Mouse (Mus musculus) urinary bladder, postnatal 14 days (tissue): ENCODE results near the gene 3110082I17Rik.

Experiments
- DNase-seq: peaks from one replicate; pipeline ENCODE4 v3.0.0; 2021; ENCODE audit warnings: low spot score

3110082I17Rik gene

DNA sequence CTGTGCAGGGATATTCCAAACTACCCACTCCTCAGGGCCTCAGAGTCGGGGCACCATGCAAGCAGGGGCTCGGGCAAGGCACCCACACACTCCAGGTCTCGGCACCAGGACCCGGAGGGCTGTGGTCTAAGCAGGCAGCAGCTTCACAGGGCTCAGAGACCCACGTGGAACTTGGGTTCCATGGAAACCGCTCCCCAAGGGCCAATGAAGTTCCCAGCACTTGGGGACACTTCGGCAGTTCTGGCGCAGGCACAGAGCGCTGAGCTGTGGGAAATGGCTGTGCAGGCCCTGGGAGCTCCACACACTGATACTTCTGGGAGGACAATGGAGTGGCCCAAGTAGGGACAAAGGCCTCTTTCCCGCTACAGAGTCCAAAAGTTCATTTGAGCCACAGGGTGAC is 7.3 kb downstream of the 3110082I17Rik start:
- DNase-seq = no peak

DNA sequence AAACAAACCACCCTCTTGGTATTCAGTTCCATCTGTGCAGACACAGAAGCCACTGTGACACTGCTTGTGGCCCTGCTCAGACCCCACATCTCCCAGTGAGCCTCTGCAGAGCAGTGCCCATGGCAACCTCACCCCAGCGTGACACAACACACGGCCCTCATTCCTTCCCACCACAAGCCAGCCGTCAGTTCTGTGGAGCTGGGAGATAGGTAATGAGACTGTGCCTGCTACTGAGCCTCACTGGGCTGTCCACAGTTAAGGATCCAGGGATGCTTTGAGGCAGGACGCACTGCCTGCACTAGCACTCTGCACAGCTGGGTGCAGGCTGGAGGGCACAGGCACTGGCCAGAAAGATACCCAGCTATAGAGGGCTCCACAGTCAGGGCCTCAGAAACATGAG is 10.4 kb downstream of the 3110082I17Rik start:
- no peak for DNase-seq

DNA sequence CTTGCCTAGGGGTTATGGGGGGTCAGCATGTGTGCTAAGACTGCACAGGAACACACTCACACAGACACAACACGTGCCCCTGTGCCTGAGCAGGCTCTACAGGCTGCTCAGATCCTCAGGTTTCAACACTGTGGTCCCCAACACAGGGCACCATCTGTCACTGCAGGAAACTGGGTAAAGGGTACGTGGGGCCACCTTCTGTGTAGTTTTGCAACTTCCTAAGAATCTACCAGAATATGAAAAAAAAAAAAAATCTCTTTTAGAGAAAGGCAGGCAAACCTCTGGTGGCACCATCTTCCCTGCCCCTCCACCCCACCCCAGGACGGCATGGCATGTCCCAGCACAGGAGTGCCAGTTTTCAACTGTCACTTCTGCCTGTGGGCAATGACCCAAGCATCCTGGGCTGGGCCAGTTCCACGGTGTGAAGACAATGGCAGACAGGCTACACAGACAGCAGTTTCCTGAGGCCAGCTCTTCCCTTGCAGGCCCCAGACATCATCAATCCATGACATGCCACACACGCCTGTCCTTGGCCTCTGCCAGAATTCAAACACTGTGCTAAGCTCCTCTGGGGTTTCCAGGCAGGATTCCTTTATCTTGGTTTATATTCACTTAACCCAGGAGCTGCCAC is 11.1 kb downstream of the 3110082I17Rik start:
- no peak for DNase-seq

DNA sequence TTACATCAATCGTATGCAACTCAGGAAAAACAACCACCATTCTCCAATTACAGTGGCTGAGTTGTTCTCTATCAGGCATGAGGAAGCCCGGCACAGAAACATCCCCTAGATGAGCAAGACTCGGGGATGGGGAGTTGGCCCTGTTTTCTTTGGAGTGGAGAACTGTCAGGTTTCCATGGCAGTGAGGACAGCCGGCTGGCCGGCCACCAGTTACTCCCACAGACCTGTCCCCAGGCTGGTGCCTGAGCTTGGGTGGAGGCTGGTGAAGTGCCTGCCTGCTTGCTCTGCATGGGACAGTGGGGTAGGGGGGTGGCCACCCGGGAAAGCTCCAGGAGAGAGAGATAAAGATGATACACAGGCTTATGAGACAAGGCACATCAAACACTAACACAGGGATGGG is 12.3 kb downstream of the 3110082I17Rik start:
- DNase-seq = no peak

DNA sequence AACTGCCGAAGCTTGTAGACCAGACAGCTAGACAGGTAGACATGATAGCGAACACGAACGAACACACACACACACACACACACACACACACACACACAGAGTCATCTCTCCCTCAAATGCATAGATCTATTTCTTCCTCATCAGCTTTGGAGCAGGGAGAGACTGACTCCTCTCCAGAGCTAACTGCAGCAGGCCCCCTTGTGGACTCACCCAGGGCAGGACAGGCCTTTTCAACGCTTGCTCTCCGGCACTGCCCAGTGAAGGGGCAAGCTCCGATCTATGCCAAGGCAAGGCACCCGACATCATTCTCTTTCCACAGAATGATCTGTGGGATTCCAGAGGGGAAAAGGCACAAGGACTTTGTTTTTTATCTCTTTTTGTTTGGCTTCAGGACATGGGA is 15.1 kb downstream of the 3110082I17Rik start:
- peak; percentile 28 for DNase-seq

DNA sequence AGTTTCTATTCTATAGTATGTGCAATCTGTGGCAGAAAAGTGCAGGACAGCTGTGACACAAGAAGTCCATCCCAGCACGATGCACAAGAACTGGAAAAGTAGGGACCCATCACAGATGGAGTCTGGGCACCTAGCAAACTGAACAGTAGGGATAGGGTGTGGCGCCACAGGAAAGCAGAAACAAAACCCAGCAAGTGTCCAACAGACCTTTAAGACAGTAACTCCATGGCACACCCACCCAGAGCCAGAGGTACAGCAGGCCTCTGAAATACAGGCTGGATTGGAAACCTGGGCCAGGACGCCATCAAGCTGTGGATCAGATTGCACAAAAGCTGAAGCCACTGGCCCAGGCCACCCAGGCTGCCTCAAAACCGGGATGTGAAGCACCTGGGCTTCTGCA is 17.4 kb downstream of the 3110082I17Rik start:
- DNase-seq = no peak

DNA sequence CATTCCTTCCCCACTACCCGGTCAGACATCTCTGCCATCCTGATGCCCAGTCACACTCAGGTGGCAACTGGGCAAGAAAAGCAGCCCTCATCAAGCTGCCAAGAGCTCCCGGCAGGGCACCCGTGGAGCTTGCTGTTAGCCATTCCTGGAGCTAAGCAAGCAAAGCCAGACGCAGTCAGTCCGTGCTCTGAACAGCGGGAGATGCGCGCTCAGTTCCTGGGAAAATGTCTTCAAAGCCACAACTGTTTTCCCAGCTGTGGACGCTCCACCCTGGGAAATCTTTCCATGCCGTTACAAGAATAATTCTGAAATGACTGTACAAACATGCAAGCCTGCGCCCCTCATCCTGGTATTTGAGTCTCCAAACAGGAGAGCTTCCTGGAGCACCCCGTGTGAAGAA is 17.9 kb downstream of the 3110082I17Rik start:
- no peak for DNase-seq

DNA sequence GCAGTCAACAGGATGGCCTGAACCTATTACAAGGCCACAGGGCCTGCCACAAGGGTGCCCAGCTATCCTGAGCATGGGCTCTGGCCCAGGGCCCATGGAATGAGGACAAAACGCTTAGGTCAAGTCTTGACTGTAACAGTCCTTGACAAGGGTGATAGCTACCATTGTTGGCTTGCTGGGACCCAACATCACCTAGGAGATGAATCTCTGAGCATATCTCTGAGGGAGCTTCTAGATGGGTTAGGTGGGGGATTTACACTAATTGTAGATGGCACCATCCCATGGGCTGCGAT is 18.7 kb downstream of the 3110082I17Rik start:
- no peak for DNase-seq

DNA sequence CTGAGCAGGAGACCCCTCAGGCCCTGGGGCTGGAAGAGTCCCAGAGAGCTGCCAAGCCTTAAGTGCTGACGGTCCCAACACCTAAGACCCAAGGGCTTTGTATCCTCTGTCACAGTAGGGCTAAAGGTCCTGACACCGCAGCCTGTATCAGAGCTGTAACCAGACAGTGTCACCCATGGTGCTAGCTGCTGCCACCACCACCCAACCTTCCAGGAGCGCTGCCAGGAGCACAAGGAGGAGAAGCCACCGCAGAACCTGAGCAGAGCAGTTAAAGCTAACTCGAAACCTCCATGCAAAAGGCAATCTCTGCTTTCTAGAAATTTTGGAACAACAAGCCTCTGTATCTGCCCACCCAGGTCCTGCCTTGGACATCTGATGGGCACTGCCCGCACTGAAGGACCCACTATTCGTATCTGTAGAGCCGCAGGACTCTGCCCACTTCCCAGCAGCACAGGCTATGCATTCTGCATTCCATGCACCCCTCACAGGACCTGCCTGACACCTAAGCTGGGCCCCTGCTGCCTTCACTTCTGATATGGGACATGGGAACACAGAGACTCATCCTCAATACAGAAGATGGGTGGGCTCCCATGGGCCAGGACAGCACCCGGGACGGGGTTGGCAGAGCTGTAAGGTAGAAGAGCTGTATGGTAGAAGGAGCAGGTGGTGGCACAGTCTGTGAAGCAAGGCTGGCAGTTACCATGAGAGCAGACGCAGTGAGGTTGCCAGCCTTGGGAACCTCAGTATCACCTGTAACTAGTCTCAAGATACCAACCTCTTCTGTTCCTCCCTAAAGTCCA is 19.2 kb downstream of the 3110082I17Rik start:
- no peak for DNase-seq

DNA sequence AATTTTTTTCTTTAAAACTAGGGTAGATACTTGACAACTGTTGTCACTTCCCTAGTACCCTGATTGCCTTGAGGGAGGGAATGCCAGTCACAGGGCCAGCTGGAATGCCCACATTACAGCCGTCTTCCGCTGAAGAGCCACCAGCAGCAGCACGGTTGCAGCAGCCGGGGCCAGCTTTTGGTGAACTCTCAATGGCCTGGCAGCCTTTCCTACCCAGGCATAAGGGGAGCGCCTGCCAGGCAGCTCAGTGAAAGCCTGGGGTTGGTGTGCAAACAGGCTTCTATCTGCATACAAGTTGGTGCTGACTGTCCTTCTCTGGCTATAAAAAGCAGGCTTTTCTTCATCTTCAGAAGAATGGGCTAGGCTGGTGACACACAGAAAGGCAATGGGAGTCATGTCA is 19.9 kb downstream of the 3110082I17Rik start:
- no peak for DNase-seq

DNA sequence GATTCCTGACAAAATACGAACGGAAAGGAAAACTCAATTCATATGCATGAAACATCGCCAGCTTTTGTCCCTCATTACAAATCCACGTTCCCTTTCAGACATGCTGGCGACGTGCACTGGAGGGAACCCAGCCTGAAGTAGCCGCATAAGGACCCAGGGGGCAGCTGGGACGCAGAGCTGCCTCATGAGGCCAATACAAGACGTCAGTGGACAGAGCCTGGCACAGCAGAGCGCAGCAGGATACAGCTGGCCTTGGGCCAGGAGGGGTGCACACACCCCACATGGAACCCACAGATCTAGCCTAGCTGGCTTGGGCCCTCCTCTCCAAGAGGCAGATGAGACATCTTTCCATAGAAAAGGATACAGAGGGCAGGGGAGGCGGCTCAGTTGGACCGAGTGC is 21.9 kb downstream of the 3110082I17Rik start:
- no peak for DNase-seq

DNA sequence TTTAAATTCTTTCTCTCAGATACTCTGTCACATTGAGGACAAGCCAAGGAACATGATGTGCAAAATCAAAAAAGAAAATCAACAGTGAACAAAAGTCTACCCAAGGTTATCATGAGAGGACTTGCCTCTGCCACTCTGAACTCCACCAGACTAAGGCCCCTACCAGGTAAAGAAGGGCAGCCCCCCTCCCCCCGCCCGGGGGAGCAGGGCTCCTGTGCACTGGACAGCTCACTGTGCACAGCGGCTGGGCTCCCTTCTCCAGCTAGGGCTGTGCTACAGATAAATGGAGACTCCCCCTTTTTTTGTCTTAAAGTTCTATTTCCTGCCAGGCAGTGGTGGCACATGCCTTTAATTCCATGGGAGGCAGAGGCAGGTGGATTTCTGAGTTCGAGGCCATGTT is 22.6 kb downstream of the 3110082I17Rik start:
- no peak for DNase-seq

DNA sequence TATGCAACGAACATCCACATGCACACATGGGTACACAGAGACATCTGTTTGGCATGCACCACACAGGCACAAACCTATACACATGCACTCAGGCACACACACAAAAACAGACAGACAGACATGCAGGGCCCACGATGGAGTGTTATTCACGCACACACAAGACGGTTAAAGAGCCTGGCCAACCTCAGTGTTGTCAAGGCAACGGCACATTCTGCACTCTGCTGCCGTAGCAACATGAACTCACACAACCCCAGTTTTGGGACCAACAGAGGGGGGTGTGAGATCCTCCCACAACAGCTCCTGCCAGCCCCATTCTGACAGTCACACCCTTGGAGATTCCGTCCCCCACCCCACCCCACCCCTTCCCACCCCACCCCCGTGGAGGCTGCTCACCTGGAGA is 25.4 kb downstream of the 3110082I17Rik start:
- no peak for DNase-seq

DNA sequence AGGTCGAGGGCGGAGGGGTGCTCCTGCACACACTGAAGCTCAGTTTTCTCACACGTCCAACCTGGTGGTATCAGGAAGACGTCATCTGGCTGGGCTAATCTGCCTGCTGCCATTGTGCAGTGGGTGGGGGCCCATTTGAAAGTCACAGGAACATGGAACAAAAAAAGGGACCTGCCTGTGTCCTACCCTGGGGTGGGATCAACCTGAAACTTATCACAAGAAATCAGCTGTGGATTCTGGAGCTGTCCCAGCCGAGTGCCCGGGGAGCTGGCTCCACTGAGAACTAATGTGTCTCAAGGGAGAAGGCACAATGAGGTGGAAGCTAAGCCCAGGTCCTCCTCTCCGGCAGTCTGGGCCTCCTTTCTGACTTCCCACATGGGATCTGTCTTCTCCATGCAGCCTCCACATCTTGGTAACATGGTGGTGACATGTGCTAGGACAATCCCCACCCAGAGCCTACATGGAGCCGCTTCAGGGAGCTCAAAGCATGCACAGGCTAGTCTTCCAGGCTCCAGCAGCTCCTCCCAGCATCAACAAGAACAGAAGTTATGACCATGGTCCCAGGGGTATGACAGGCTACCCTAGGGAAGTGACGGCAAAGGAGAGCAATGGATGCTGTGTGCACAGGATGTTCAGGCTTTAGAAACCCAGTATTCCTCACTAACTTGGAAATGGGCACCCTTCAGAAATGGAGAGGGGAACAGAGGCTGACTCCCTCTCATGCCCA is 26.3 kb downstream of the 3110082I17Rik start:
- no peak for DNase-seq

DNA sequence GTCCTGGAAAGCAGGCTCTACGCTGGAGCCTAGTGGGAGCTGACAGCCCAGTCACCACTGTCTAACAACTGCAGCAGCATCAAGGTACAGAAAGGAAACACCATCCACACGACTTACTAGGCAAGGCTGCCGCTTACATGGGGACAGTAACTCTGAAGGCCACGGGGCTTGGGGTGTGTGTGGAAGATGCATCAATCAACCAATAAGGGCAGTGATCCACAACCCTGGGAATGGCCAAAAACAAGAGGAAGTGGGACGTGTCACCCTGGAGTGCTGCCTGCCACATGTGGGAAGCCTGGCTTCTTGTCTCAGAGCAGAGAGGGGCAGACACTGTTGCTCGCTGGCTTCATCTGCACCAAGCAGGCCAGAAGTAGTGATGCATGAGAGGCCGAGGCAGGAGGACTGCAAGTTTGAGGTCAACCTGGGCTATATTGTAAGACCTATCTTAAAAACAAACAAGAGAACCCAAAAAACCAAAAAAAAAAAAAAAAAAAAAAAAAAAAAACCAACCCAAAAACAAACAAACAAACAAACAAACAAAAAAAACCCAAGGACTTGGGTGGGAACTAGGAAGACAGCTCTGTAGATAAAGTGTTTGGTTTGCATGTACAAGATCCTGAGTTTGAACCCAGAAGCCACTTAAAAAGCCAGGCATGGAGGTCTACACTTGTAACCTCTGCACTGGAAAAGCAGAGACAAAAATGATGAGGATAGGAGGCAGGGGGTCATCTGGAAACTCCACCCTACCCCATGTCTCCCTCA is 27.4 kb downstream of the 3110082I17Rik start:
- no peak for DNase-seq

DNA sequence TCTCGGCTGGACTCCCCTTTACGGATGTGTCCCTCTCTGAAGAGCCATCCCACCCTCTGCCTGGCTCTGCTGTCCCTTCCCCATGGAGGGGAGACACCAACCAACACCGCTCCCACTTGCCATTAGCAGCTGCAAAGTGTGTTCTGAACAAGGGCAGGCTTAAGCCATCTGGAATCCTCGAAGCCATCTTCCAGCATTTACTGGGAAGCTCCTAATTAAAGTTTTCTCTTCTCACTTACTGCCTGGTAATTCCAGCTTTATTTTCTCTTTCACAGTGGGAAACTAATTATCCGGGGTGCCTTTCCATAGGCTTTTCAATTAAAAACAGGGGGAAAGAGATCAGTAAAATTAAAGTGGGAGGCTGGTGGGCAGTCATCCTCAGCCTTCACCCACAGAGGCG is 28.0 kb downstream of the 3110082I17Rik start:
- DNase-seq = no peak

DNA sequence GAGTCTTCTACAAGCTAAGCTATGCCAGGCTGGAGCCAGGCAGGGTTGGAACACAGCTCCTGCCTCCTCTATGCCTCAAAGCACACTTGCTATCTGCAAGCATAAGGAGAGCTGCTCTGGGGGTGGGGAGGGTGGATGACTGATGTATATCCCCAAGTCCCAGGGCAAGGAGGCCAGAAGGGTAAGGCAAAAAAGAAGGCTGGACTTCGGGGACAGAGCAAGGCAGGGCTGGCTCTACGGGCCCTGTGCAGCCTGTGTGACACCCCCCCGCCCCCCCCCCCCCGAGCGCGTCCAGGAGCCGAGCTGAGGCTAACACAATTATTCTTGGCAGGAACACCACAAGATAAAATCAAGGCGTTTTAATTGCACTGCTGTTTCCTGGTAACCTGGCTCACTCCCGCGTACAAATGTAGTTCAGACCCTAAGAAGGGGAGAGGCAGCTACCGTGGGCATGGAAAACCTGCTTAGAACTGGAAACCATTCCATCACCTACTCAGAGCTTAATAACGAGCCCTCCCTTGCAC is 30.4 kb downstream of the 3110082I17Rik start:
- DNase-seq = no peak

DNA sequence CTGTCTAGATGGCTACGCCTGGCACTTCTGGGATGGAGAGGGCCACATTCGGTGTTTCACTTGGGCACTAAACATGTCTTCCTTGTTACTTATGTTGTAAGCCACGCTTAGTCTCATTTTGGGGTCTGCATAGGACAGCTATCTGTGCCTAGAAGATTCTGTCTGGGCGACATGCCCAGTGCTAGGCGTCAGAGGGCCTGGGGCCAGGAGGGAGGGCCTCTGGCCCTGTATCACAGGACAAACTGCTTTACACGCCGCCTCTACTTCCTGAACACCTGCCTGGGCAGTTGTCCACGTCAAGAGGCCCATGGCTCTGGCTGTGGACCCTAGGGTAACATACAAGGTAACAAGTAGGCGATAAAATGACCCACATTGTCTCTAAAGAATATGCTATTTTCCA is 32.3 kb downstream of the 3110082I17Rik start:
- no peak for DNase-seq

DNA sequence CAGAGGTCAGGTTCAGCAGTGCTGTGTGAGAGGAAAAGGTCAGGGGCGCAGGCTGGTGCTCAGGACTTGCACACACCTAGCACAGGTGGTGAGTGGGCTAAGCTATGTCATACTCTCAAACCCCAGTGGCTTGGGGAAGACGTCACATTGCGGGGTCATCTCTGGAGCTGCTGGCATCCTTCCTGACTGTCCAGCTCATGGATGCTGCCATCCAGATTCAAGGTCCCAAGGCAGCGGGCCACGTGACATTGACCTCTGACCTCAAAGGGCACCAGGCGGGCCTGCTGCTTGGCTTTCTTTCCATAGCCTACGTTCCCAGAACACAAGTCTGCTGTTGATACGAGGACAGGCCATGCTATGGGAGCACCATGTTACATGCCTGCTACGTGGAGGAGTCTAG is 33.3 kb downstream of the 3110082I17Rik start:
- no peak for DNase-seq

DNA sequence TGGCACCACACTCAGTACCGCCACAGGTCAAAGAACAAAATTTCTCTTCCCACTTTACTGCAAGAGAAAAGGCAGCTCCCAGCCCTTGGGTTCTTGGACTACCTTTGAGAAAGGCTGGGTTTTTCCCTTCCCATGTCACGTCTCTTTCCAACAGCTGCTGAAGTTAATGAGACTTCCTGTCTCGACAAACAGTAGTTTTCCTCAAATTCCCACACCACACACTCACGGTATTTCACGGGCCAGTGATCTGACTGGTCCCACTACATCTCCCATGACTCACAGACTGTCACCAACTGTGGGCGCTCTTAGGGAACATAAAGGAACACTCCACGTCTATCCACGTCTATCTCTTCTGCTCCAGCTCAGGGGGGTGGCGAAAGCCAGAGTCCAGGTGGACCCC is 35.1 kb downstream of the 3110082I17Rik start:
- DNase-seq = no peak

DNA sequence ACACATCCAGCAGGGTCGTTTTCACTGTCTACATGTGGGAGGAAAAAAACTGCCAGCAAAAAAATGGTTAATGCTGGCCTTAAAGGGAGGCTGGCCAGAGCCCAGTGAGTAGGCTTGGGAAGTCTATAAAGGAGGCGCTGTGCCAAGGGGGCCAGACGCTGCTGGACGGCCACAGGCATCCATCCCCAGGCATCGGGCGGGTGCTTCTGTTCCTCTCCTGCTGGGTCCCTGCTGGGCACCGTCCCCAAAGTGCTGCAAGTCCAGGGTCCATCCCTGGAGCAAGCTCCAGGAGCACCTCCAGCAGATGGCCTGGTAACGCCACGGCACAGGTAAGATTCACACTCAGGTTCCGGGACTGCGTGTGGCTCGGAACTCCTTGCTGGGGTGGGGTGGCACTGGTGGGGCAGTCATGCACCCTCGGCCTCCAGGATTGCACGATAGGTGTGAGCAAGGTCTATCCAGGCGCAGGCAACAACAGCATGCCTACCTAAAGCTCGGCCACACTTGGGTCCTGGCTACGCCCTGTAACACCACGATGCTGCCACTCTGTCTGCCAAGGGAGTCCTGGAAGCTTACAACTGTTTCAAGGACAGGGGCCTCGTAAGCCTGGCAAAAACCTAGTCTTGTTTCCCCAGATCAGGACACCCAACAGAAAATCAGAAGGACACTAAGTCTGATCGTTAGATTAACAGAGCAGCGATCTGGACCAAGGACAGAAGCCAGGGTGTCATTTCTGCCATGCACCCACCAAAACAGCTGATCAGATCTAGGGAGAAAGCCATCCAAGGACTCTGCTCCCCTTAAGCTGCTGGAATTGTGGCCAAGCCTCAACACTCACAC is 37.1 kb downstream of the 3110082I17Rik start, which contains the start of gene Gper1:
Gene Gper1, plus strand, starts transcription at position 126 of the 840 bp plus-strand sequence.
- peak; percentile 36 for DNase-seq
